Mouse (Mus musculus) thymus, postnatal 10 days (tissue): ENCODE measurements around the gene Klf3.

Experiments used
- DNase-seq, 2 experiments: peaks; one replicate each; pipeline ENCODE4 v3.0.0; 2021; ENCODE audit warnings: low spot score in 2 of 2

The Klf3 gene

DNA sequence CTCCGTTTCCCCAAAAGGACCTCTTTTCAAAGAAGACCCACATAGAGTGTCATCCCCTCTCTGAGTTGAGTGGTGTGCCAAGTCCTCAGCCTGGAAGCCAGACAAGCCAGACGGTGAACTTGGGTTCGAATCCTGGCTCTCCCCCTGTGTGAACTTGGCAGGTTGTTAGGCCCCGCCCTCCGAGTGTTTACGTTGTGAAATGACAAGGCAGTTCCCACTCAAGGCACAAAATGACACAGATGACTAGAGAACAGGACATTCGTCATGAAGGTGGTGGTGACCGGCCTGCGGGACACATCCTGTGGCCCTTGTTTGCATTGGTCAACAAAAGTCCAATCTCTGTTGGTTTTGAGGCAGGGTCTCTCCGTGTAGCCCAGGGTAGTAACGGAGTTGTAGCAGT is 6.7 kb downstream of the Klf3 start:
- no peak for DNase-seq

DNA sequence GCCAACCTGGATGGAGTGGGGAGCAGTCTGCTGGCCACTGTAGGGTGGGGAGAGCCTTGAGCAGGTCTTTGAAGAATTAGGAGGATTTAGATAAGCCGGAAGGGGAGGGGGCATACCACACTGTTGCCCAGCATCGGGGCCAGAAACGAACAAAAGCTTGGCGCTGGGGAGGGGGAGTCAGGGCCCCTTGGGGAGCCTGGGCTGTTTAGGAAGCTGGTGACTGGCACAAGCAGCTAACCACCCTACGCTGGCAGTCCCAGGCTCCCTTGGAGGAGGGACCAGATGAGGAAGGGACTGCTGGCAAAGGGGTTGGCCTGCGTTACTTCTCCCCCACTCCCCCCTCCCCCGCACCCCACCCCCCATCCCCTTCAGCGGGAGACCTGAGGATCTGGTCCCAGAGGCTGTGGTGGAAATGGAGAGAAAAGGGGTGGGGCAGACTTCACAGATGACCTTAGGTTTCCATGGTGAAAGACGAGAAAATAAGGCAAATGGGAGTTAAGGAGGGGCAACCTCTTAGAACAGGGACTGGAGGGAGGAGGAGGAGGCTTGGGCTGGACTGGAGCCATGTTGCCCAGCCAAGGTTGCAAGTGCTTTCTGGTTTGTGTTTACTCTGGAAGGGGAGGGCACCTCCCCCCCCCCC is 7.8 kb downstream of the Klf3 start:
- no peak for DNase-seq

DNA sequence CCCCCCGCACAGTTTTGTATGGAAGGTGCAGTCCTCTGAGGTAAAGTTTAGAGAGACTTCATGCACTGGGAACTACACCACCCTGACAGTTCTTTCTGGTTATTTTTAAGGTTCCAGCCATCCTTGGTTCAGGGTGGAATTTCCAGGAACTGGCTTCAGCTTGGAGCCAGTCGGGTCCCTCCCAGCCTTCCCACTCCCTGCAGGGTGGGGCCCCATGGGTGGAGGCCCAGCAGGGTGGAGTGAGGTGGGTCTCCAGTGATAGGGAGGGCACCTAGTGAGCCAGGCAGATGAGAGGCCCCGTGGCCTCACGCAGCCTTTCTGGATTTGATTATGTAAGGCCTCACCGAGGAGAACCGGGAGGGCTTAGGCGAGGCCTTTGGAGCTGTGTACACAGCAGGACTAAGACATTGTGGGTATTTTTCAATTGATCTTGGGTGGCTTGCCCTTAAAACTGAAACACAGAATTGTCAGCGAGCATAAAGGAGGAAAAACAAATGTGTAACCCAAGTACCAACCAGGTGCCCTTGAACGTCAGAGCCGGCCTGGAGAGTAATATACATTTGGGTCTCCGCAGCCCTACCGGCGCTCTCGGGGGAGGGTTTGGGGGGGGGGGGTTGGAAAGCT is 8.4 kb downstream of the Klf3 start:
- DNase-seq, result peak in 1 of 2 experiments; percentile 32

DNA sequence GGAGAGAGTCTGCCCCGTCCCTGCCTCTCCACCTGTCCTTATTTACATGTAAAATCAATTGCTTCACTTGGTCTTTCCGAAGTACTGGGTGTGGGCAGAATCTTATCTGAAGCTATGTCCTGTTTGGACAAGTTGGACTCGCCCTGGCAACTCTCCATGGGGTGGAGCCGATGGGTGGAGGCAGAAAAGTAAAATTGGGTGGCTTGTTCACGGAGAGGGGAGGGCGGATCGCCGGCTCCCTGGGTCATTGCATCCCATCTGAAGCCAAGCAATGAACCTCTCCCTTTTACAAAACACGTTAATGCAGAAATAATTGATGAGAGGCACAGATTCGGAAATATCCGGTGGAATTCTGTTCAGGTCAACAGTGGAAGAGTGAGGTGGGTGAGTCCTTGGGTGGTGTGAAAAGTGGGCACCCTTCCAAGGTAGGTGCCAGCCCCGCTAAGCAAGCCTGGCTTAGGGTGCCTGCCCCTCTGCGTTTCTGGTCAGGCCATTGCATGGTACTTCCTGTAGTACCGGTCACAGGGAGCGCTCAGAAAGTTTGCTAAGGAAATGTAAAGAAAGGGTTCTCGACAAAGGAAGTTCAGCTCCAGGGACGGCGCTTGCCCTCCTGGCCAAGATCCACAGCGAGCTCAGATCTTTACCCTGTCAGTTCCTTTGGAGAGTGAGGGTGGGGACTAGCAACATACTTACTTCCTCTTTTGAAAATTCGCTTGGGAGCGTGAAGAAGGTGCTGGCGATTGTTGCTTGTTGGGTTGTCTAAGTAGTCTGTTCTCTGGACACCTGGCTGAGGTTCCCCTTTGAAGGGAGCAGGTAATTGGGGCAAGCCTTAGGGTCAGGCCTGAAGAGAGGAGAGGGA is 9.2 kb downstream of the Klf3 start:
- DNase-seq, result peak; percentile 31 to 52

DNA sequence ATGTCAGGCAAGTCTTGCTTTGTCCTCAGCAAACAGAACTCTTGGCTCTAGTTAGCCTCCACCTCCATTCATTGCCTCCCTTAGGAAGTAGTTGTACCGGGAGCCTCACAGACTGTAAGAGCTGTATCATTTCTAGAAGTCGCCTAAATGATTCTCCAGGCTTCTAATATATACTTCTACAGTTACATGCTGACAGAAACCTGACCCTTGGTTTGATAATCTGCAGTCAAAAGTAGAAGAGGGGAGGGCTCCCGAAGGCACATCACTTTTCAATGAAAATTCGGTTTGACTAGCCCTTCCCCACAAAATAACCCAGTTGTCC is 9.8 kb downstream of the Klf3 start:
- DNase-seq, result no peak

DNA sequence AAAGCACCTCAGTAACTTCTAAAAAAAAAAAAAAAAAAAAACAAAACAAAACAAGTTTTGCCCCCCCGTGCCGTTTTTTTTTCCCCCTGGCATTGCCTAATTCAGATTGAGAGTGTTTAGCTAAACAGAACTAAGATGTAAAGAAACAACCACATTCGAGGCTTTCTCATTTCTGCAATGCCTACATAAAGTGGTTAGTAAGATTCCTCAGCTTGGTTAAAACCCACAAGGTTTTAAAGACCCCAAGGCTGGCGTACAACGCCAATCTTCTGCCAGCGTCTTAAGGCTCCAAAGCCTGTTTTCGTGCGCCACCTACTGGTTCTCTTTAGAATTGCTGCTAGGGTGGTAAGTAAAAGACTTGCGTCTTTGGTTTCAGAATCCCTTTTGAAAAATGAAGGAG is 10.2 kb downstream of the Klf3 start:
- peak; percentile 87 to 95 for DNase-seq

DNA sequence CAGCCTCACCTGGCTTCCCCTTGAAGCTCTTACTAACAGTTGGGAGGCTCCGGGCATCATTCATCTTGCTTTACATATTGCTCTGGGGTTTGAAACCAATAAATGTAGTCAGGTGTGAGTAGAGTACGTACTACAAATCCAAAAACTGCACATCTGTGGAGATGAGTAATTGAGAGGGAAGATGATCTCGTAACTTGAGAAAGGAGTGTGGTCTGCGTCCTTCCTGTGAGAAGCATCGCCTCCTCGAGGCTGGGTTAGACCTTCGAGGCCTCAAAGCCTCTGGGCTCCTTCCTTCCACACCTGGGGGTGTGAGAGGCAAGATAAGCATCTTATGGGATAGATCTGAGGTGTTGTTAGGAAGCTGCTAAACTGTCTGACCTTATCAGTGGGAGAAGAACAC is 11.2 kb downstream of the Klf3 start:
- DNase-seq, result peak in 1 of 2 experiments; percentile 36

DNA sequence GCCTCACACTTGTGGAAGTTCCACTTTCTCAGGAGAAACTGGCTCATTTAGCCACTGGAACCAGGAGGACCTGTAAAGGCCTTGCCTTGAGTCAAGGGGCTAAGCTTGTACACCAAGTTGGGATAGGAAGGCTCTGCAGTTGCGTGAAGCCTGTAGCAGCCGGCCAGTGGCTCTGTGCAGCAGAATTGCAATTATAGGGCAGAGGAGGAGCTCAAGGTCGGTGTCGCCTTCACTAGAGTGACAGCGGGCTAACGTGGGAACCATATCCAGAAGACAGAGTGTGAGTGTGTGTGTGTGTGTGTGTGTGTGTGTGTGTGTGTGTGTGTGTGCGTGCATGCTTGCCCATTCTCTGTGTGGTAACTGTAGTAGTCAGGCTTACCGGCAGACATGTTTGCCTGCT is 12.4 kb downstream of the Klf3 start:
- DNase-seq, result no peak

DNA sequence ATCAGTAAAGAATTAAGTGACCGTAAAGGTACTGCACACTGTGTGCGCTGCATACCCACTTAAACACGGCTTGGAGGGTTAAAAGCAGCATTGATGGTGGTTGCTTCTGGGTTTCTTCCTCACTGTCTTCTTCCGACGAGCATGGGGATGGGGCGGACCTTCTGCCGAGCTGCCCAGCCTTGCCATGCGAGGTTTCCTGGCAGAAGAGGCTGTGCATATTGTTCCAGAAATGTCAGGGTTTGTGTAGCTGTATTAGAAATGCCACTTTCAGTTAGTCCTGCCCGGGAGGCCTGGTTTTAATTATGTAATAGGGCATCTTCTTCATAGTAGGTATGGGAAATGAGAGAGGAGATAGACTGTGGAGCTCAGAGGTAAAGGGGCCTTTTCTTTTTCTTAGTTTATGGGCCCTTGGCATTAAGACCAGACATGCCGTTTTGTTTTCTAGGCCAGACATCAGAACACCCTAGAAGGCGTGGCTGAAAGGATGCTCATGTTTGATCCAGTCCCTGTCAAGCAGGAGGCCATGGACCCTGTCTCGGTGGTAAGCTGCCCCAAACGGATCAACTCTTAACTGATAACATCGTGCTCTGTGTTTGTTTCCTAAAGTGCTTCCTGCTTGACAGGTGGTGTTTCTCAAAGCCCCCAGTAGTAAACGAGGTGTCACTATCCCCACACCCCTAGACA is 13.2 kb downstream of the Klf3 start:
- no peak for DNase-seq

DNA sequence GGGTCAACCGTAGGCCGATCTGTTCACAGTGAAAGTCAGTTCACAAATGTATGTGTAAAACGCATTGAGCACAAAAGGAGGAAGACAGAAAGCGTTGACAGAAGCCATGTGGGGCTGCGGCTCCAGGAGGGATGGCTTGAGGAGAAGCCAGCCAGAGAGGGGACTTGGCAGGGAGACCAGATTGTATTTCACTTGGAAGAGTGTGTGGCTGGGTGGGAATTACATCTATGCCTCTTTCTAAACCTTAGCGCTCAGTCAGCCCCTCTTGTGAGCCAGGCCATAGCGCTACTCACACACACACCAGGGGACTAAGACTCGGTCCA is 13.7 kb downstream of the Klf3 start:
- no peak for DNase-seq

DNA sequence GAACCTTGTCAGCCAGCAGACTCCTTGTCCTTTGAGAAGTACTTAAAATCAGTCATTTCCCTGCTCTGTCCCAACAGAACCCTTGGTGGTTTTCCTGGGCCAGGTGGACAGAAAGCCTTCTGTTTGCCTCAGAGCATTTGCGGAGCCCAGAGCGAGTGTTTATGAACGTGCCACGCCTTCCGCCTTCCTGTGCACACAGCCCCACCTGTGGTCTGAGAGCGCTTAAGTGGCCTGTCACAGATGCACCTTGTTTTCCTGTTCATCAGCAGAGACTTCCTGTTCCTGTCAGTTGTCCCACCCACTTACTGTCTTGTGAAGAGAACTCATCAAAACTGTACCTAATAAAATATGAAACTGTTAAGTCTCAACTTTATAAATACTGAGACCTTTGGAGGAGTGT is 16.2 kb downstream of the Klf3 start:
- DNase-seq, result peak; percentile 63 to 73

DNA sequence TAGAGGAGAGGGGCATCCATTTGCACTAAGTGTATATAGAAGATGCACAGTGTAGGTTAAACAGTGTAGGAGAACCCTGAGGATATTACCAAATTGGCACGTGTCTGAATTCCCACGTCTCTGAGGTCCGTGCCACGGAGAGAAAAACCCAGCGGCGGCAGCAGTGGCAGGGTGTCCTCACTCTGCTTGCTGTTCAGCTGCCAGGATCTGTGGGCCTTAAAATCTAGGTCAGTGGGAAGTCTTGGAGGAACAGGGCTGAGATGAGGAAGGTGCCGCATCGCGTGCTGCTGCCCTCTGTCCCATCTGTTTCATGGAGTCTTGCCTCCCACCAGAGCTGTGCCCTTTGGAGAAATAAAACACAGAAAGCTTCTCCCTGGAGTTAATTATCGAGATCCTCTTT is 16.9 kb downstream of the Klf3 start:
- no peak for DNase-seq

DNA sequence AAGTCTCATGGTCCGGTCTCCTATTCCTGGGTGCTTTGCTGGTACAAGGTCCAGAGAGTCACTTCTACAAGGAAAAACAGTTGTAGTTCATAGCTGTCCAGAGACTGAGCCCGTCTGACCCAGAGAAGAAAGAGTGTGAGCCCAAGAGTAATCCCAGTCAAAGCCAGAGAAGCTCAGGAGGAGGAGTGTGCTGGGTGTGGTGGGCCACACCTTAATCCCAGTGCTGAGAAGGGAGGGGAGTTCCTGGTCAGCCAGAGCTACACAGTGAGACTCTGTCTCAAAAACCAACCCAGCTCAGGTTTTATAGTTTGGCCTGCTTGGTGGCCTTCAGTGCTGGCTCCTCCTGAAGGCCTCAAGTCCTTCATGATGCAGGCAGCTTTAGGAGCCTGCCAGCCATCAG is 18.1 kb downstream of the Klf3 start:
- no peak for DNase-seq

DNA sequence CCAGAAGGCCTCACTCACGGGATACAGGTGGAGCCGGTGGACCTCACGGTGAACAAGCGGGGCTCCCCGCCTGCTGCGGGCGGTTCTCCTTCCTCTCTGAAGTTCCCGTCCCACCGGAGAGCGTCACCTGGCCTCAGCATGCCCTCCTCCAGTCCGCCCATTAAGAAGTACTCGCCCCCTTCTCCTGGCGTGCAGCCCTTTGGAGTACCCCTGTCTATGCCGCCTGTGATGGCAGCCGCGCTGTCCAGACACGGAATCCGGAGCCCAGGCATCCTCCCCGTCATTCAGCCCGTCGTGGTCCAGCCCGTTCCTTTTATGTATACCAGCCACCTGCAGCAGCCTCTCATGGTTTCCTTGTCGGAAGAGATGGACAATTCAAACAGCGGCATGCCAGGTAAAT is 18.8 kb downstream of the Klf3 start:
- DNase-seq, result no peak

DNA sequence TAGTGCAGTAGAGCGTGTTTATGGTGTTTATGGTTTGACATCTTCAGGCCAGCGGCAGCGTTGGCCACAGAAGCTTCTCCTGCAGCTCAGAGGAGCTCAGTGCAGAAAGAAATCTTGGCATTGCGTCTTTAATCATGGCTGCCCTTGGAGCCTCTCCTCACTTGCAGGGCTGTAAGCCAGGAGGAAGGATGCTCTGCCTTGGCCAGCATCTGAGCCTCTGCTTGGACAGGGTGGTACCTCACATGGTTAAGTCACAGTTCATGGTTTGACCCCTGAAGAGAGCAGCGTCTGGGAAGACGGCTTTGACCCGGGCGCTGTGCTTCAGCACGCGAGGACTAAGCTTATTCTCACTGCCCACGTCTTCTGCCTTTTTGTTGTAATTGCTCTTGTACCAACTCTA is 20.2 kb downstream of the Klf3 start:
- no peak for DNase-seq

DNA sequence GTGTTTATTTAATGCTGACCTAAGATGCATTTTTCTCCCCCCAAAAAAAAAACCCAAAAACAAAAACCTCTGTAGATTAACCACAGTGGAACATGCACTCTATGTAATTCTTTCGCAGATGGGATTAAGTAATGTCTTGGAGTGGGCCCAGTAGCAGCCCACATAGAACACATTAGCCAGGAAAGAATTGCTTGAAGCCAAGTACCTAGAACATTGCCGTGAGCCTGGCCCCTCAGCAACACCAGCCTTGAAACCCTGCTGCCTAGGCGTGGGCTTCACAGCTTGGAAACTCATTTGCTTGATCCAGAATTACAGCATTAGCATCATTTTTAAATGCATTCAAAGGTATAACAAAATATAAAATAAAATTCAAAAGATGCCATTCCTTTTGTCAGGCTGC is 21.6 kb downstream of the Klf3 start:
- DNase-seq, result no peak

DNA sequence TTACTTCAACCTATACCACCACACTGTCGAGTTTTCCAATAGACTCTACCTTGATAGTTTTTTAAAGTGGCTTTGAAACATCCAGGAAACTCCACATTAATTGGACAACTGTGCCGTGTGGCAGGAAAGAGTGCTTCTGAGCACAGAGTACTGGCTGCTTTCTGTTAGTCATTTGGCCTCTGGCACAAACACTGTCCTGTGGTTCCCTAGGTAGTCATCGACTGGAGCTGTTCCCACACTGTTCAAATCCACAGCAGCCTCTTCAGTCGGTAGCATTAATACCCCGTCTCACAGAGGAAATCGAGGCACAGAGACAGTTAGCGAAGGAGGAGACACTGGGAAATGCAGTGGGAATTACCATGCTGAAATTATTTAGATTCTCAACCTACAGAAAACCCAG is 22.3 kb downstream of the Klf3 start:
- DNase-seq, result no peak

DNA sequence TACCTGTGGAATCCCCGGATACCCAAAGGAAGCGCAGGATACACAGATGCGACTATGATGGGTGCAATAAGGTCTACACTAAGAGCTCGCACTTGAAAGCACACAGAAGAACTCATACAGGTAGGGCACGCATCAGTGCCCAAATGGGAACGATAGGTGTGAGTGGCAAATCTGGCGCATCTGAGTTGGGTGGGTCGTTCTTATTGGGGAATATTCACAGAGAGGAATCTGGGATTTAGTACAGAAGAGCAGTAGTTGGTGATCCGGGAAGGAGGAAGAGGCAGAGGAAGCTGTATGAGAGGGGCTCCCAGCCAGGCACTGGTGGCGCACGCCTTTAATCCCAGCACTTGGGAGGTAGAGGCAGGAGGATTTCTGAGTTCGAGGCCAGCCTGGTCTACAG is 24.0 kb downstream of the Klf3 start:
- no peak for DNase-seq

DNA sequence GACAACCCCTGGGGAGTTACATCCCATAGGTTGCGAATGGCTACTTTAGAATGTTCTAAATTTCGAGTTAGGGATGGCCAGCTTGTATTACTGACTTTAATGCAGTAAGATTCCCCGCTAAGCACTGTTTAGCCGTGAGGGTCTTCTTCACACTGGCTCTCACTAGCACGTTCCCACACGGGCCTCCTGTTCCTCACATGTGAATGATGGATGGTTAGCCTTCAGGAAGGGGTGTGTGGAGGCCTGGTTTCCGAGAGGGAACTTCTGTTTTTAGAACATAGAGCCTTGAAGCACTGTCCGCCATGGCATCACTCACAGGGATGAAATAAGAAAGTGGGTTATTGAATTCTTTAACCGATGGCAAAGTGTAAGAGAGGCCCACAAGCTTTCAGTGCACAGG is 25.1 kb downstream of the Klf3 start:
- no peak for DNase-seq

DNA sequence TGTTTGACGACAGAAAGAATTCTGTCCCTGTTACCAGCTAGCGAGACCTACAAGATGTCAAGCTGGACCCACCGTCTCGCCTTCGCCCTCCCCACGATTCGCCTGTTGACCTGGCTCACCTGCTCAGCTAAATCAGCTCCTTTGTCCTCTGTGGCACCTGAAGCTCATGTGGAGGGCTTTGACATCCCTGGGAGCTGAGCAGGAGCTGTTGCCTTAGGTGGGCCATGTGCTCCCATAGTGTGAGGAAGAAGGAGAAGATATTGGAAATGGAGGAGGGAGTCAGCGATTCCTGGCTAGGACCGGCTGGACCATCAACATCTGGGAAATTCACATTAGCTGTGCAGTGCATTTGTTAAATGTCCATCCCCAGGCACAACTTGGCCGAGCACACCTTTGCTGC is 26.4 kb downstream of the Klf3 start:
- no peak for DNase-seq

DNA sequence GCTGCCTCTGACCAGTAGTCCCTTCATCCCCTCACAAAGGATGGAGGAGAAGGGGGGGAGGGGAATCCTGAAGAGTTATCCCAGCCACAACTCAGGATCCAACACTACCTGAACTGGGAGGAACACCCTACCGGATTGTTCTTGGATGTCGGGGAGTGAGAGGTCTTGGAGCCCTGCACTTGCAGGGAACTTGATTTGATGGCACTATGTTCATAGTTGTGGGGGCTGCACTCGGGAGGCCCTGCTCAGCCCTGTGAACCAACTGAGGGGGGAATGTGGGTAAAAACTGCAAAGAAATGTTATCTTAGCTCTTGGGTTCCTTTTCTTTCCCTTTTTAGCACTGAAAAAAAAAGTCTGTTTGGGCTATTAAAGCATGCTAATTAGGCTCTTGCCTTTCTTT is 27.6 kb downstream of the Klf3 start:
- DNase-seq, result no peak

DNA sequence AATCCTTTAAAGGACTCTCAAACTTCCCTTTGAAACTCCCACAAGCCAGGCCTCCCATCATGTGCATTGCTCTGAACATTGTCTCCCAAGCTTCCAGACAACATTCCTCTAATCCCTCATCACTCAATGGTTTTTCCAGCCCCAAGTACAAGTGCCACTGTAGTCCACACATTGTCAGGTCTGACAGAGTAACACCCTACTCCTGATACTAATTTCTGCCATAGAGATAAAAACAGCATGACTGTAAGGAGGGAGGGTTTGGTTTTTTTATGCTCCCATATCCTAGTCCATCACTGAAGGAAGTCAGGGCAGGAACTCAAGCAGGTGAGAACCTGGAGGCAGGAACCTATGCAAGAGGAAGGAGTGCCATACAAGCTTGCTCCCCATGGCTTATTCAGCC is 30.2 kb downstream of the Klf3 start:
- DNase-seq, result no peak

DNA sequence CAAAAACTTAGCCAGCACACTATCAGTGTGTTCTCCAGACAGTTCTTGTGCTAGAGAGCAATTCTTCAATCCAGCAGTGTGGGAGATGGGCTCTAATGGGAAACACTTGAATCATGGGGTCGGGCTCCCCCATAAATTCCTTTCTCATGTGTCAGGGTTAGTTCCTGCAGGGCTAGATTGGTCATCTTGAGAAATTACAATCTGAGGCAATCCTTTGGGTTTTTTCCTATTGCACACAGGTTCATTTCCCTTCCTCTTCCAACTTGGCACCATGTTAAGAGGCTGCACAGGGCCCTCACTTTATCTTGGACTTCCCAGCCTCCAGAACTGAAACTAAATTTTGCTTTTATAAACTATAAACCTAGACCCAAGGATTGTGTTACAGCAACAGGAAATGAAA is 31.0 kb downstream of the Klf3 start:
- no peak for DNase-seq
